Mouse (Mus musculus) liver, postnatal 0 days (tissue): Measurements from ENCODE around the gene Wdr83os. TPM values are rescaled to one million over a fixed set of nuclear protein-coding genes. Genes with fewer than 3 reads are reported as not detected.

Experiments
- ATAC-seq: fragments of 200-750 bp; cut with Nextera tagmentation; 2 replicates; pipeline ENCODE4 v1.8.0; 2017; ENCODE audit warnings: mild to moderate bottlenecking, moderate library complexity
- DNase-seq: peaks from one replicate; pipeline ENCODE4 v3.0.0-alpha.2; 2016
- H3K27ac ChIP-seq: fragments of 300-500 bp; sonication (generic); 2 replicates; pipeline ENCODE4 v1.5.1; 2014; ENCODE audit warnings: antibody characterized with exemption, moderate library complexity, mild to moderate bottlenecking, low read depth
- H3K27me3 ChIP-seq: fragments of 300-500 bp; sonication (generic); 2 replicates; pipeline ENCODE4 v1.6.1; 2014; ENCODE audit warnings: low read length, control low read depth, mixed read lengths; ENCODE audit not compliant: insufficient read depth
- H3K36me3 ChIP-seq: fragments of 300-500 bp; sonication (generic); replicated peaks from 2 replicates; pipeline ENCODE4 v1.6.1; 2014; ENCODE audit warnings: mild to moderate bottlenecking, control low read depth, low read length, moderate library complexity, mixed read lengths; ENCODE audit not compliant: insufficient read depth
- H3K4me1 ChIP-seq: fragments of 300-500 bp; sonication (generic); 2 replicates; pipeline ENCODE4 v1.6.1; 2014; ENCODE audit warnings: antibody characterized with exemption, mild to moderate bottlenecking, control low read depth; ENCODE audit not compliant: insufficient read depth
- H3K4me2 ChIP-seq: fragments of 300-500 bp; sonication (generic); 2 replicates; pipeline ENCODE4 v1.6.1; 2014; ENCODE audit warnings: low read depth, mild to moderate bottlenecking, low read length, moderate library complexity, mixed read lengths
- H3K4me3 ChIP-seq: fragments of 300-500 bp; sonication (generic); 2 replicates; pipeline ENCODE4 v1.5.1; 2014; ENCODE audit warnings: low read depth, low read length
- H3K9ac ChIP-seq: fragments of 300-500 bp; sonication (generic); replicated peaks from 2 replicates; pipeline ENCODE4 v1.6.1; 2014; ENCODE audit warnings: mild to moderate bottlenecking, moderate library complexity
- H3K9me3 ChIP-seq: fragments of 300-500 bp; sonication (generic); 2 replicates; pipeline ENCODE4 v1.6.1; 2016; ENCODE audit warnings: mild to moderate bottlenecking, control low read depth, low read length, mixed read lengths
- CTCF ChIP-seq: sonication (generic); IDR thresholded peaks from 2 replicates; pipeline ENCODE4 v1.5.1; 2016; ENCODE audit warnings: antibody characterized with exemption, low read depth
- EP300 ChIP-seq: IDR thresholded peaks from 2 replicates; pipeline ENCODE4 v1.6.1; 2016; ENCODE audit warnings: antibody characterized with exemption, low read depth, mild to moderate bottlenecking
- WGBS: fragments of 180-500 bp; shearing (Covaris S2); extraction: QIAGEN DNeasy Blood & Tissue Kit; methylation state at CpG from one replicate; pipeline ENCODE4 v1.1.7; 2014; ENCODE audit not compliant: insufficient replicate concordance; 5-methylcytosine and 5-hydroxymethylcytosine counted together
- polyA plus RNA-seq: library from polyadenylated mRNA; unstranded; fragments of >200 nt; fragmentation: Nextera tagmentation; extraction: Ambion mirVana; gene quantifications from 2 replicates; pipeline ENCODE4 v1.2.1, GENCODE M21; 2015

Gene Wdr83os
- polyA plus RNA-seq, 1 experiment from 2014 or later: 63.5 TPM

GRCm38 (mm10) chr8:85059879-85060616, 20.5 kb upstream of the Wdr83os start, which contains the start of gene Fbxw9:
Fbxw9 (plus strand) TSS chr8:85060055.
- peak; percentile 89 for ATAC-seq
- DNase-seq: peak; percentile 91
- Histone ChIP-seq H3K4me2 (peak within 1 kb of the TSS; percentile 98), H3K9ac (peak within 1 kb of the TSS; percentile 72), H3K27ac (no peak within 1 kb of the TSS), H3K27me3 (no peaks in the 10 kb centered on the region), H3K9me3 (no peaks in the 10 kb centered on the region), H3K36me3 (peaks cover 22% of the 10 kb centered on the region), H3K4me1 (peaks cover 18% of the 10 kb centered on the region), H3K4me3 (peak within 1 kb of the TSS; percentile 88)
- WGBS: under 1% methylated on average over 52 of the region's 53 CpGs
- TF ChIP-seq CTCF (no peak), EP300 (no peak)

- Histone ChIP-seq H3K36me3 (no peaks in the 10 kb centered on the region), H3K27ac (no peak overlapping the region), H3K4me3 (no peak overlapping the region), H3K9me3 (no peaks in the 10 kb centered on the region), H3K9ac (no peak overlapping the region), H3K27me3 (no peaks in the 10 kb centered on the region), H3K4me1 (peaks cover 20% of the 10 kb centered on the region), H3K4me2 (no peak overlapping the region)
- WGBS: 91% methylated on average over 4 of the region's 4 CpGs
- no peak for DNase-seq
- TF ChIP-seq CTCF: no peak
- TF ChIP-seq EP300: no peak
- no peak for ATAC-seq
These were observed 17.9 kb upstream of the Wdr83os start for GRCm38 (mm10) chr8:85062603-85063002.

GRCm38 (mm10) chr8:85065213-85065612, 15.3 kb upstream of the Wdr83os start:
- Histone ChIP-seq H3K9ac (no peak overlapping the region; the same call in 1 of the 2 replicates), H3K9me3 (no peaks in the 10 kb centered on the region), H3K27ac (peak overlapping the region; percentile 39; the same call in 1 of the 2 replicates), H3K4me3 (no peak overlapping the region), H3K4me1 (peaks cover 19% of the 10 kb centered on the region), H3K4me2 (no peak overlapping the region), H3K27me3 (no peaks in the 10 kb centered on the region), H3K36me3 (no peaks in the 10 kb centered on the region)
- ATAC-seq: peak; percentile 78
- TF ChIP-seq CTCF: no peak
- no peak for TF ChIP-seq EP300
- WGBS: 58% methylated on average over 2 of the region's 2 CpGs
- peak; percentile 78 for DNase-seq

DNA sequence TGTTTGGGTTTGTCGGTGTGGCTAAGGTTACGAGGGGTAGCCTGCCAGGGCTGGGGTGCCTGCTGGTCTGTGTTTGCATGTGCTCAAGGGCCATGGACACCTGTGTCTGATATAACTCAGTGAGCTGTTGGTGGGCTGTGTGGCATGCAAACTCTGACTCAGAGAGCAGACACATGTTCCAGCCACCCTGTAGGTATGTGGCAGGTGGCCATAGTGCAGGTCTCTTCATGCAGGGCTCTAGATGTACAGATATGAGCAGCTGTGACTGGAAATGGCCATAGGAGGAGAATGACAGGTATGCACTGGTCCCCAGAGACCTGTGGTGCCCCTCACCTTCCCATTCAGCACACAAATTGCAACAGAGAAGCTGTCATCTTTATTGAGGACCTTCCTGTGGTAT, 13.4 kb upstream of the Wdr83os start:
- ATAC-seq (no peak), DNase-seq (no peak)
- Histone ChIP-seq H3K4me3 (no peak overlapping the region), H3K27ac (no peak overlapping the region), H3K36me3 (no peaks in the 10 kb centered on the region), H3K27me3 (no peaks in the 10 kb centered on the region), H3K9me3 (no peaks in the 10 kb centered on the region), H3K9ac (no peak overlapping the region), H3K4me2 (no peak overlapping the region), H3K4me1 (peaks cover 19% of the 10 kb centered on the region)
- TF ChIP-seq EP300: no peak
- TF ChIP-seq CTCF: no peak
- WGBS: 92% methylated on average over 2 of the region's 2 CpGs

- Histone ChIP-seq H3K4me1 (peaks cover 24% of the 10 kb centered on the region), H3K9ac (no peak within 1 kb of the TSS), H3K4me2 (no peak within 1 kb of the TSS), H3K36me3 (no peaks in the 10 kb centered on the region; the same call in 1 of the 2 replicates), H3K9me3 (no peaks in the 10 kb centered on the region), H3K27ac (no peak within 1 kb of the TSS), H3K4me3 (no peak within 1 kb of the TSS), H3K27me3 (no peaks in the 10 kb centered on the region)
- TF ChIP-seq CTCF: no peak
- no peak for TF ChIP-seq EP300
- ATAC-seq (no peak), DNase-seq (no peak)
These were observed 12.6 kb upstream of the Wdr83os start, which contains the start of gene Gm5741 for GRCm38 (mm10) chr8:85067982-85068381. Gm5741 (minus strand) TSS chr8:85067982.

- H3K9me3 ChIP-seq: no peaks in the 10 kb centered on the region
- 53% methylated on average over 5 of the region's 5 CpGs for WGBS
- H3K27me3 ChIP-seq: no peaks in the 10 kb centered on the region
- H3K4me1 ChIP-seq: peaks cover 16% of the 10 kb centered on the region
- ATAC-seq (peak; percentile 67), DNase-seq (peak; percentile 48)
- peak overlapping the region; percentile 98 for H3K27ac ChIP-seq
- peaks cover 23% of the 10 kb centered on the region for H3K36me3 ChIP-seq
- peak; percentile 25 for TF ChIP-seq CTCF
- TF ChIP-seq EP300: no peak; the same call in 1 of the 2 replicates
- no peak overlapping the region for H3K9ac ChIP-seq
- H3K4me3 ChIP-seq: peak overlapping the region; percentile 94
- peak overlapping the region; percentile 78 for H3K4me2 ChIP-seq
These were observed 9.5 kb upstream of the Wdr83os start for GRCm38 (mm10) chr8:85071041-85071440.
